Mouse (Mus musculus) liver, adult (tissue): Measurements from ENCODE around the gene Acvr1b.

ENCODE experiments used
- GATA4 ChIP-seq: IDR thresholded peaks from 2 replicates; pipeline ENCODE4 v1.6.1; 2014; ENCODE audit warnings: mild to moderate bottlenecking, low read length; ENCODE audit not compliant: insufficient replicate concordance

Acvr1b gene

GRCm38 (mm10) chr15:101142672-101143071 lies 31.2 kb upstream of the Acvr1b start:
- TF ChIP-seq GATA4 = no peak

- no peak for TF ChIP-seq GATA4
These were observed 30.4 kb upstream of the Acvr1b start for GRCm38 (mm10) chr15:101143494-101143893.

GRCm38 (mm10) chr15:101144176-101144575 lies 29.7 kb upstream of the Acvr1b start:
- TF ChIP-seq GATA4 = no peak

- TF ChIP-seq GATA4 = no peak
These were observed 29.1 kb upstream of the Acvr1b start for GRCm38 (mm10) chr15:101144779-101145178.

- TF ChIP-seq GATA4 = no peak
These were observed 28.3 kb upstream of the Acvr1b start for GRCm38 (mm10) chr15:101145424-101146099.

GRCm38 (mm10) chr15:101146100-101146965 lies 27.5 kb upstream of the Acvr1b start:
- no peak for TF ChIP-seq GATA4

- TF ChIP-seq GATA4 = no peak
These were observed 26.6 kb upstream of the Acvr1b start for GRCm38 (mm10) chr15:101147115-101147909.

- TF ChIP-seq GATA4 = peak; percentile 82; the same call in 1 of the 2 replicates
These were observed 26.0 kb upstream of the Acvr1b start for GRCm38 (mm10) chr15:101147910-101148273.

- TF ChIP-seq GATA4 = no peak
These were observed 25.3 kb upstream of the Acvr1b start for GRCm38 (mm10) chr15:101148604-101149003.

GRCm38 (mm10) chr15:101151409-101152261 lies 22.2 kb upstream of the Acvr1b start:
- TF ChIP-seq GATA4 = no peak

- no peak for TF ChIP-seq GATA4
These were observed 18.9 kb upstream of the Acvr1b start for GRCm38 (mm10) chr15:101154700-101155616.

GRCm38 (mm10) chr15:101160128-101160527 lies 13.7 kb upstream of the Acvr1b start:
- TF ChIP-seq GATA4 = no peak

GRCm38 (mm10) chr15:101160591-101160990 lies 13.3 kb upstream of the Acvr1b start:
- no peak for TF ChIP-seq GATA4

GRCm38 (mm10) chr15:101161534-101161933 lies 12.3 kb upstream of the Acvr1b start:
- TF ChIP-seq GATA4 = no peak
